Mouse (Mus musculus): ENCODE data around the gene Pacrg.

DNA sequence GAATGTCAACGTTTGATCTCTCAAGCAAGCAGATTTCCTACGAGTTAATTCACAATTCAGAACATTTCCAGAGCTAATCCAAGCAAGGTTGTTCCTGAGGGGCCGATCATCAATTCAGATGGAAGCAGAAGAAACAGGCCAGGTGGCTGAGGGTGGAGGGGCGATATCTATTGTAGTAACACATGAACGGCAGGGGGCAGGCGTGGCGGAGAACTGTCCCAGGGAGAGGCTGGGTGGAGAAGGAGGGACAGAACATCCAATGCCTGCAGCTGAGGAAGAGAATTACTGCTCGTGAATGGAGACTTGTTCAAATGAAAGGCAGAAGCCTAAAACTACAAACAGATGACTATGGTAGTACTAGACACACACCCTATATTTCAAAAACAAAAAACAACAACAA, 309.1 kb downstream of the Pacrg start:
- TF ChIP-seq POLR2A (IDR thresholded peaks at IDR 0.05; ENCODE audit: control insufficient read depth, low read depth, low read length) (no peak), CTCF (IDR thresholded peaks at IDR 0.05; ENCODE audit: control insufficient read depth, insufficient read depth, insufficient replicate concordance, low read depth, low read length) (no peak)
